Mouse (Mus musculus) stomach, embryonic 16.5 days (tissue): ENCODE measurements at regions not wholly inside any gene's neighbourhood (a gene's known extent, or its start where the extent isn't known, plus 50 kb on each side); places are given as distances from the start of the nearest gene placed in this dataset.
A peak's percentile ranks its signal among the peaks of the same experiment; 100 is the strongest.

Experiments
- ATAC-seq: fragments of 200-750 bp; cut with Nextera tagmentation; 2 replicates; pipeline ENCODE4 v1.8.0; 2017; ENCODE audit warnings: moderate number of reproducible peaks, moderate TSS enrichment; ENCODE audit not compliant: insufficient read depth, low FRiP score
- H3K27ac ChIP-seq: fragments of 300-500 bp; sonication (generic); 2 replicates; pipeline ENCODE4 v1.5.1; 2014; ENCODE audit warnings: low read length
- H3K27me3 ChIP-seq: fragments of 300-500 bp; sonication (generic); 2 replicates; pipeline ENCODE4 v1.6.1; 2014; ENCODE audit warnings: low read length, control low read depth, mixed read lengths; ENCODE audit not compliant: control insufficient read depth, insufficient read depth
- H3K36me3 ChIP-seq: fragments of 300-500 bp; sonication (generic); 2 replicates; pipeline ENCODE4 v1.6.1; 2014; ENCODE audit warnings: low read length; ENCODE audit not compliant: control insufficient read depth, insufficient read depth
- H3K4me1 ChIP-seq: fragments of 300-500 bp; sonication (generic); 2 replicates; pipeline ENCODE4 v1.6.1; 2014; ENCODE audit warnings: low read length, control low read depth, mixed read lengths; ENCODE audit not compliant: control insufficient read depth, insufficient read depth
- H3K4me2 ChIP-seq: fragments of 300-500 bp; sonication (generic); 2 replicates; pipeline ENCODE4 v1.6.1; 2014; ENCODE audit warnings: low read depth, low read length, mixed read lengths
- H3K4me3 ChIP-seq: fragments of 300-500 bp; sonication (generic); replicated peaks from 2 replicates; pipeline ENCODE4 v1.5.1; 2014; ENCODE audit warnings: mild to moderate bottlenecking, low read length
- H3K9ac ChIP-seq: fragments of 300-500 bp; sonication (generic); 2 replicates; pipeline ENCODE4 v1.6.1; 2014; ENCODE audit warnings: low read length
- H3K9me3 ChIP-seq: fragments of 300-500 bp; sonication (generic); replicated peaks from 2 replicates; pipeline ENCODE4 v1.6.1; 2016; ENCODE audit warnings: low read length, control low read depth; ENCODE audit not compliant: control insufficient read depth
- WGBS: fragments of 180-500 bp; shearing (Covaris S2); extraction: QIAGEN DNeasy Blood & Tissue Kit; methylation state at CpG from one replicate; pipeline ENCODE4 v1.1.7; 2014; 5-methylcytosine and 5-hydroxymethylcytosine counted together

GRCm38 (mm10) chr13:28417431-28417928 lies 160.2 kb downstream of the Gm11361 start:
- no peaks in the 10 kb centered on the region for H3K36me3 ChIP-seq
- peak overlapping the region; percentile 57 for H3K9ac ChIP-seq
- H3K27me3 ChIP-seq = no peaks in the 10 kb centered on the region
- peak; percentile 74 for ATAC-seq
- no peaks in the 10 kb centered on the region for H3K9me3 ChIP-seq
- WGBS = 12% methylated on average over 7 of the region's 7 CpGs
- H3K4me2 ChIP-seq = peak overlapping the region; percentile 39
- H3K4me1 ChIP-seq = peaks cover 32% of the 10 kb centered on the region
- peak overlapping the region; percentile 88 for H3K27ac ChIP-seq
- H3K4me3 ChIP-seq = peak overlapping the region; percentile 22

GRCm38 (mm10) chr13:28416887-28417286 lies 159.6 kb downstream of the Gm11361 start:
- Histone ChIP-seq H3K27ac (peak overlapping the region; percentile 88), H3K9ac (peak overlapping the region; percentile 38; the same call in 1 of the 2 replicates), H3K9me3 (no peaks in the 10 kb centered on the region)

GRCm38 (mm10) chr13:28416231-28416630 lies 158.9 kb downstream of the Gm11361 start:
- WGBS = 19% methylated on average over 6 of the region's 6 CpGs
- H3K4me2 ChIP-seq = peak overlapping the region; percentile 39; the same call in 1 of the 2 replicates
- H3K9me3 ChIP-seq = no peaks in the 10 kb centered on the region
- H3K4me1 ChIP-seq = peaks cover 32% of the 10 kb centered on the region
- peak overlapping the region; percentile 88 for H3K27ac ChIP-seq
- H3K4me3 ChIP-seq = no peak overlapping the region
- H3K9ac ChIP-seq = no peak overlapping the region
- H3K36me3 ChIP-seq = no peaks in the 10 kb centered on the region
- H3K27me3 ChIP-seq = no peaks in the 10 kb centered on the region
- ATAC-seq = peak; percentile 19; the same call in 1 of the 2 replicates

More at GRCm38 (mm10) chr13:28416887-28417286, 159.6 kb downstream of the Gm11361 start:
- WGBS = 37% methylated on average over 8 of the region's 8 CpGs
- Histone ChIP-seq H3K27me3 (no peaks in the 10 kb centered on the region), H3K4me1 (peaks cover 32% of the 10 kb centered on the region), H3K4me3 (peak overlapping the region; percentile 22; the same call in 1 of the 2 replicates), H3K36me3 (no peaks in the 10 kb centered on the region), H3K4me2 (peak overlapping the region; percentile 39)
- no peak for ATAC-seq

GRCm38 (mm10) chr13:28415769-28416168 lies 158.4 kb downstream of the Gm11361 start:
- no peak overlapping the region for H3K9ac ChIP-seq
- ATAC-seq = no peak
- H3K4me3 ChIP-seq = no peak overlapping the region
- H3K36me3 ChIP-seq = no peaks in the 10 kb centered on the region
- no peaks in the 10 kb centered on the region for H3K27me3 ChIP-seq
- no peaks in the 10 kb centered on the region for H3K9me3 ChIP-seq
- H3K4me2 ChIP-seq = peak overlapping the region; percentile 39; the same call in 1 of the 2 replicates
- H3K27ac ChIP-seq = peak overlapping the region; percentile 88
- H3K4me1 ChIP-seq = peaks cover 32% of the 10 kb centered on the region
- WGBS = 50% methylated on average over 1 of the region's 1 CpGs

GRCm38 (mm10) chr13:28410324-28410723 lies 153.0 kb downstream of the Gm11361 start:
- 61% methylated on average over 2 of the region's 2 CpGs for WGBS
- ATAC-seq = no peak

GRCm38 (mm10) chr13:28409609-28409902 lies 152.2 kb downstream of the Gm11361 start:
- no peak for ATAC-seq
- H3K36me3 ChIP-seq = no peaks in the 10 kb centered on the region
- H3K4me3 ChIP-seq = no peak overlapping the region
- H3K27ac ChIP-seq = no peak overlapping the region
- no peak overlapping the region for H3K4me2 ChIP-seq
- H3K9me3 ChIP-seq = no peaks in the 10 kb centered on the region
- H3K4me1 ChIP-seq = no peaks in the 10 kb centered on the region
- H3K9ac ChIP-seq = no peak overlapping the region
- whole genome bisulfite sequencing = 70% methylated on average over 1 of the region's 1 CpGs
- H3K27me3 ChIP-seq = no peaks in the 10 kb centered on the region

More at GRCm38 (mm10) chr13:28410324-28410723, 153.0 kb downstream of the Gm11361 start:
- Histone ChIP-seq H3K4me2 (no peak overlapping the region), H3K9ac (no peak overlapping the region), H3K4me3 (no peak overlapping the region), H3K36me3 (no peaks in the 10 kb centered on the region), H3K4me1 (no peaks in the 10 kb centered on the region), H3K9me3 (no peaks in the 10 kb centered on the region), H3K27me3 (no peaks in the 10 kb centered on the region), H3K27ac (no peak overlapping the region)

- WGBS = 45% methylated on average over 7 of the region's 7 CpGs
- Histone ChIP-seq H3K27me3 (no peaks in the 10 kb centered on the region), H3K9me3 (no peaks in the 10 kb centered on the region), H3K36me3 (no peaks in the 10 kb centered on the region), H3K27ac (no peak overlapping the region), H3K4me2 (no peak overlapping the region), H3K4me3 (no peak overlapping the region), H3K9ac (no peak overlapping the region), H3K4me1 (no peaks in the 10 kb centered on the region)
- ATAC-seq = no peak
These were observed 151.7 kb downstream of the Gm11361 start for GRCm38 (mm10) chr13:28408868-28409608.

GRCm38 (mm10) chr13:28400459-28400858 lies 143.1 kb downstream of the Gm11361 start:
- no peaks in the 10 kb centered on the region for H3K27me3 ChIP-seq
- H3K9ac ChIP-seq = no peak overlapping the region
- H3K4me3 ChIP-seq = no peak overlapping the region
- H3K36me3 ChIP-seq = no peaks in the 10 kb centered on the region
- no peak overlapping the region for H3K27ac ChIP-seq
- no peak overlapping the region for H3K4me2 ChIP-seq
- ATAC-seq = no peak
- H3K9me3 ChIP-seq = no peaks in the 10 kb centered on the region
- 24% methylated on average over 7 of the region's 7 CpGs for WGBS
- H3K4me1 ChIP-seq = 0 out of 2 replicates have a peak, but pooled peaks cover 3% of the 10 kb centered on the region
